29 mouse cellular contexts compared by ENCODE assay signal in the genomic region with DNA sequence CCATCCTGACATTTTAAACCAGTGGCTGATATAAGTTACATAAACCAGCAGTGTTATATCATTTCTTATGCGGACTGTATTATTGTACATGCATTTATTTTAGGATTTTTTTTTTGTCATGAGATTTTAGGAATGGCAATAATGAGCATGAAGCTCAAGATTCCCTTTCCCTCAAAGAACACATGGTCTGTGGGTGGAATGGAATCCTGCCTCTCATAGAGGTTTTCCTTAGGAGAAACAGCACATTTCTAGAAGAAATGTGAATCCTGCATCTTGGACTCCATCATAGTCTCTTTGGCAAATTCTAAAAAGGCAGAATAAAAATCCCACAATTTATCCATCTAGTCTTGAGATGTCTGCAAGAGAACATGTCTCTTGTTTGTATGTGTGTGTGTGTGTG. TPM values are rescaled to one million over a fixed set of nuclear protein-coding genes. Genes with fewer than 3 reads are reported as not detected.
"Had no signal": no experiment of that assay in that cellular context is flagged by ENCODE, and none has a peak within 500 bp of the region (broad histone marks: within the 10 kb centered on the region; RNA-seq: fewer than 3 reads in every experiment).

No protein-coding gene starts in this region.

- H3K27ac ChIP-seq: heart, embryonic 10.5 days; hindbrain, embryonic 13.5 days; hindbrain, embryonic 15.5 days; hindbrain, postnatal 0 days; kidney, embryonic 15.5 days; kidney, postnatal 0 days; limb, embryonic 13.5 days; limb, embryonic 15.5 days; liver, embryonic 12.5 days; liver, embryonic 14.5 days had no signal

- DNase-seq: gastrocnemius, postnatal 14 days; gastrocnemius, postnatal 36 days; heart, adult 11 months; heart, postnatal 10 days; kidney, adult 11 months; kidney, adult 2 months; kidney, adult 9 months; kidney, postnatal 14 days; kidney, postnatal 36 days; layer of hippocampus, adult 9-11 months; layer of hippocampus, postnatal 36 days; left cerebral cortex, postnatal 4 days had no signal

- H3K4me3 ChIP-seq: heart, embryonic 10.5 days; heart, embryonic 12.5 days; hindbrain, embryonic 13.5 days; hindbrain, embryonic 15.5 days; kidney, embryonic 15.5 days; limb, embryonic 13.5 days; limb, embryonic 15.5 days; liver, embryonic 12.5 days had no signal

RNA-seq across cellular contexts. Expression of a gene that starts 35.7 kb away (rescaled TPM):
- total RNA-seq: gastrocnemius, adult 18-20 months; gastrocnemius, adult 8-10 months; gastrocnemius, postnatal 14 days; gastrocnemius, postnatal 36 days; heart, adult 8-10 months; heart, postnatal 25 days; hematopoietic stem cell, adult 5-6 weeks; liver, adult 2 months had no signal
